Mouse (Mus musculus) midbrain, embryonic 10.5 days (tissue): ENCODE results near the gene Bdnf. TPM values are rescaled to one million over a fixed set of nuclear protein-coding genes. Genes with fewer than 3 reads are reported as not detected.
A peak's percentile ranks its signal among the peaks of the same experiment; 100 is the strongest.

ENCODE experiments used
- DNase-seq: peaks from one replicate; pipeline ENCODE4 v3.0.0-alpha.2; 2017; ENCODE audit warnings: low spot score
- H3K27ac ChIP-seq: fragments of 300-500 bp; sonication (generic); replicated peaks from 2 replicates; pipeline ENCODE4 v1.5.1; 2016; ENCODE audit warnings: mild to moderate bottlenecking
- H3K27me3 ChIP-seq: fragments of 300-500 bp; sonication (generic); 2 replicates; pipeline ENCODE4 v1.6.1; 2016; ENCODE audit warnings: low read depth, mild to moderate bottlenecking; ENCODE audit not compliant: poor library complexity, severe bottlenecking
- H3K36me3 ChIP-seq: fragments of 300-500 bp; sonication (generic); 2 replicates; pipeline ENCODE4 v1.6.1; 2016; ENCODE audit warnings: mild to moderate bottlenecking, moderate library complexity
- H3K4me1 ChIP-seq: fragments of 300-500 bp; sonication (generic); 2 replicates; pipeline ENCODE4 v1.6.1; 2016
- H3K4me3 ChIP-seq: fragments of 300-500 bp; sonication (generic); 2 replicates; pipeline ENCODE4 v1.5.1; 2016; ENCODE audit warnings: mild to moderate bottlenecking, moderate library complexity
- H3K9me3 ChIP-seq: fragments of 300-500 bp; sonication (generic); replicated peaks from 2 replicates; pipeline ENCODE4 v1.6.1; 2016; ENCODE audit warnings: mild to moderate bottlenecking
- WGBS: fragments of 180-500 bp; shearing (Covaris S2); methylation state at CpG from one replicate; pipeline ENCODE4 v1.1.7; 2016; 5-methylcytosine and 5-hydroxymethylcytosine counted together
- polyA plus RNA-seq: library from polyadenylated mRNA; unstranded; fragments of >200 nt; fragmentation: Nextera tagmentation; extraction: Ambion mirVana; gene quantifications from 2 replicates; pipeline ENCODE4 v1.2.1, GENCODE M21; 2016

Bdnf gene
- polyA plus RNA-seq, 1 experiment from 2014 or later, result 1.6 TPM

DNA sequence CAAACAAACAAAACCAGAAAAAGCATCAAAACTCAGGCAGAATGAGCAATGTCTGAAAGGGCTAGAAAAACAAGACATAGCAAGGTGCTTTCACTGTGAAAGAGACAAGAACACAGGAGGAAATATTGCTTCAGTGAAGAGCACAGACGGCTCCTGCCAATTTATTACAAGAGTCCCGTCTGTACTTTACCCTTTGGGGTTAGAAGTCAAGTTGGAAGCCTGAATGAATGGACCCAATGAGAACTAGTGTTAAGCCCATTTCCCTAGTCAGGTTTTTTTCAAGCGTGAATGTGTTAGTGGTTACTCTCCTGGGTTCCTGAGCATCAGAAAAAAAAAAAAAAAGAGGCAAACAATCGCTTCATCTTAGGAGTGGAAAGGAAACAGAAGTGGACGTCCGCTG is 51.3 kb downstream of the Bdnf start:
- H3K9me3 ChIP-seq, result no peaks in the 10 kb centered on the region
- H3K4me3 ChIP-seq, result no peak overlapping the region
- no peak for DNase-seq
- WGBS, result 69% methylated on average over 6 of the region's 6 CpGs
- H3K27ac ChIP-seq, result no peak overlapping the region
- H3K27me3 ChIP-seq, result no peaks in the 10 kb centered on the region
- H3K36me3 ChIP-seq, result peaks cover 6% of the 10 kb centered on the region
- no peaks in the 10 kb centered on the region for H3K4me1 ChIP-seq

DNA sequence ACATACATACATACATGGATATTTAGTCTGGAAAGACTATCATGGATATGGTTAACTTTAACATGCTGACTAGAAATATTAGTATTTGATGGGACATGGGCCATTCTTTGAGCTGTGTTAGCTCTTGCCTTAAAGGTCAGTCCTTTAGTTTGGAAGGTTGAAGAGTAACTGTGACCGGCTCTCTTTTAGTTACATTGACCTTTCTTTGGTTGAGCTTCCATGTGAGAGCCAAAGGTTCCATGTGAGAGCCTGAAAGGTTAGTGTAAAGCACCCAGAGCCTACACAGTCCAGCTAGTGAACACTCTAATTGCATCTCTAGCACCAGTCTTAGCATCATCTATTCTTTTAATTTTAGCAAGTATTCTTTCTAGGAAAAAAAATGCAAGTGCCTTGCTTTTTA is 54.7 kb downstream of the Bdnf start:
- WGBS, result 100% methylated on average over 1 of the region's 1 CpGs

DNA sequence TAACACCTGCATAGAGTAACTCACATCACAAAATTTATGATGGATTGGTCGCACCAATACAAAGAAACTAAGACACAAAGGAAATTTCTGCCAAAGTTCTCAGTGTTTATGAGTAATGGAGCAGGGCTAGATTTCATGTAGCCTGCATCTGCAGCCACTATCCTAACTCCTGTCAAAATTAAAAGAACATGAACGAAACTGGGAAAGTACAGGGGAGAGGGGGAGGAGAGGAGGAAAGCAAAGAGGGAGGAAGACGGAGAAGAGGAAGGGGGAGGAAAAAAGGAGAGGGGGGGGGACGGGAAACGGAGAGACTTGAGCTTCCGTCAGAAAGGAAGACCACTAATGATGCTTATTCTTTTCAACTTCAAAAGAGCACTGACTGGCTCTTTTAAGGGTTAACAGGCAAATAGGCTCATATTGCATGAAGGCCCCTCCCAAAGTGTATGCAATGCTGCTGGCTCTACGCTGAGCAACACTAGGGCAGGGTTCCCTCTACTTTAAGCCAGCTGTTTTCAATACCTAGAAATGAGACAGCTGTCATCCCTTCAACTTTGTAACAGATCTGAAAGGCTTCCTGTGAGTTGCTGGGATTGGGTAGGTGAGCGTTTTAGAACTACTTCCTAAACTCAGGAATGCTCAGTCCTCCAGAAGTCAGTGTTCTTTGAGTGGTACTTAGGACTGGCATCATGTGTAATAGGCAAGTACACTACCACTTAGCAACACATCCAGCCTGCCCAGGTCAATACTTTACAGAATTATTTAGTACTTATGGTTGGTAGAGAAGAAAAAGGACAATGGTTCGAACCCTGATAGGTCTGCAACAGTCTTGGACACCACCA is 58.9 kb downstream of the Bdnf start:
- DNase-seq, result no peak

More for the DNA sequence above, 54.7 kb downstream of the Bdnf start:
- H3K36me3 ChIP-seq, result no peaks in the 10 kb centered on the region
- H3K27me3 ChIP-seq, result no peaks in the 10 kb centered on the region
- H3K4me3 ChIP-seq, result no peak overlapping the region
- H3K4me1 ChIP-seq, result no peaks in the 10 kb centered on the region
- H3K27ac ChIP-seq, result no peak overlapping the region
- no peak for DNase-seq
- H3K9me3 ChIP-seq, result no peaks in the 10 kb centered on the region

DNA sequence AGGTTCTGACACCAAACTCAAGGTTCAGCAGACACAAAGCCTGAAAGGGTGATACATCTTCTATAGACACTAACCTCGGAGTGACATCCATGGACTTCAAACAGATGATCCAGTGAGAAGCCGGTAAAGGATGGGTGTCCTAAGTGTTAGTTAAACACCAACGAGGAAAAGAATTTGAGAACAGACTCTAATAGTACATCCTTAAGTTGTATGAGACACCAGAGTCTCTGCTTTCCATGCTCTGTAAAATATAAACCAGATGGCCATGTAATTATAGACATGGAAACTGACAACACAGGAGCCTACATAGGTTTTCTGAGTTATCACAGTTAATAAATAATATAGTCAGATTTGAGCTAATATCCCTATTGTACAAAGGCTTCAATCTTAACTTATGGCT is 59.7 kb downstream of the Bdnf start:
- H3K27ac ChIP-seq, result no peak overlapping the region
- DNase-seq, result no peak
- no peaks in the 10 kb centered on the region for H3K36me3 ChIP-seq
- no peaks in the 10 kb centered on the region for H3K27me3 ChIP-seq
- no peaks in the 10 kb centered on the region for H3K4me1 ChIP-seq
- no peak overlapping the region for H3K4me3 ChIP-seq
- no peaks in the 10 kb centered on the region for H3K9me3 ChIP-seq
- WGBS, result 92% methylated on average over 3 of the region's 3 CpGs

More for the DNA sequence above, 58.9 kb downstream of the Bdnf start:
- no peaks in the 10 kb centered on the region for H3K27me3 ChIP-seq
- no peak overlapping the region for H3K4me3 ChIP-seq
- no peak overlapping the region for H3K27ac ChIP-seq
- WGBS, result 72% methylated on average over 9 of the region's 9 CpGs
- H3K36me3 ChIP-seq, result no peaks in the 10 kb centered on the region
- no peaks in the 10 kb centered on the region for H3K9me3 ChIP-seq
- no peaks in the 10 kb centered on the region for H3K4me1 ChIP-seq

DNA sequence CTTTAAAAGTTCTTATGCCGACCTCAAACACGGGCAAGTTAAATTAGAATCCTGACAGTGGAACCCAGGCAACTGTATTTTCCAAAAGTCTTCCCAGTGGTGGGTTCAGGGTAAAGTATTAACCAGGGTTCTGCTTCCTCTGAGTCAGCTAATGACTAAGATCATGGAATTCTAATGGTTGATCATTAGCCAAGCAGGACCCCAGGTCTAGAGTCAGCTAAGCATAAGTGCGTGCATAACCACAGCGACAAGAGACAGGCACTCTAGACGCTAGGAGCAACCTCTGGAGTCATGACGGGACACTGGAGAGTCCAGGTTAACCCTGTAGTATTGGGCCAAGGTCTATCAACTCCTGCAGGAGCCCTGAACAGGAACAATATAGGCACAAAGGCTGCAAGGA is 60.2 kb downstream of the Bdnf start:
- Histone ChIP-seq H3K9me3 (no peaks in the 10 kb centered on the region), H3K36me3 (no peaks in the 10 kb centered on the region), H3K4me1 (no peaks in the 10 kb centered on the region), H3K4me3 (no peak overlapping the region), H3K27ac (no peak overlapping the region), H3K27me3 (no peaks in the 10 kb centered on the region)
- WGBS, result 94% methylated on average over 6 of the region's 6 CpGs
- no peak for DNase-seq

DNA sequence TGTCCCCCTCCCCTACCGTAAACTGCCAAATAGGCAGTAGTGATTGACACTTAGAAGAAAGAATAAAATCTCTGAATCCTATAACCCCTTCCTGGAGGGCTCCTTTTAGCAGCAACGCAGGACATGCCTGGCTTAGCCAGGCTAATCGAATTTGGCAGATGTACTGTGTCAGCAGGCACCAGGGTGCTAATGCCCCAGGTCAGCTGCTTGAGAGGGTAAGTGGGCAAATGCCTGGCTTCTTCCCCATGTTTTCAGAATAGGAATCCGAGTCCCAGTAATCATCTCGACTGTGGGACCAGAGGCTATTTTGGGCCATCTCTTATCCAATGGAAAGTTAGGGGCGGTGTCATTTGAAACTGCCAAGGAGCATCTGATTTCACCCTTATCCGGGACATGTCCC is 60.8 kb downstream of the Bdnf start:
- Histone ChIP-seq H3K27me3 (no peaks in the 10 kb centered on the region), H3K9me3 (no peaks in the 10 kb centered on the region), H3K4me3 (no peak overlapping the region), H3K27ac (no peak overlapping the region), H3K36me3 (no peaks in the 10 kb centered on the region), H3K4me1 (no peaks in the 10 kb centered on the region)
- WGBS, result 71% methylated on average over 7 of the region's 7 CpGs
- DNase-seq, result no peak

DNA sequence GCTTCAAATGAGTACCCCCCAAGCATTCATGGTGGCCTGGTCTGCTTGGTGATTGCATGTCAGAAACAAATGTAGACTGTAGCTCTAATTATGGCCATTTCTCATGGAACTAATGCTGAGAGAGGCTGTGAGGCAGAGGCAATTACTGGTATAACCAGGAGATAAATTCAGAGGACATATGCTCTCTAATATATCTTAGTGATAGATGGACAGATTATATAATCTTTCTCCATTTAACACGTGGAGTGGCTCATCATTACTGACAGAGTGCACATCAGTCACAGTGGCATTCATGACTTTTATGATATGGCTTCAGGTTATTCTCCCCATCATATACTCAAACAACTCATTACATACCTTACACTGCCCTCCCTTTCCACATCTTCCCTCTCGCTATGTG is 61.8 kb downstream of the Bdnf start:
- no peak overlapping the region for H3K4me3 ChIP-seq
- H3K9me3 ChIP-seq, result no peaks in the 10 kb centered on the region
- no peaks in the 10 kb centered on the region for H3K27me3 ChIP-seq
- H3K36me3 ChIP-seq, result no peaks in the 10 kb centered on the region
- no peak overlapping the region for H3K27ac ChIP-seq
- H3K4me1 ChIP-seq, result no peaks in the 10 kb centered on the region
- 84% methylated on average over 2 of the region's 2 CpGs for WGBS
- DNase-seq, result no peak

DNA sequence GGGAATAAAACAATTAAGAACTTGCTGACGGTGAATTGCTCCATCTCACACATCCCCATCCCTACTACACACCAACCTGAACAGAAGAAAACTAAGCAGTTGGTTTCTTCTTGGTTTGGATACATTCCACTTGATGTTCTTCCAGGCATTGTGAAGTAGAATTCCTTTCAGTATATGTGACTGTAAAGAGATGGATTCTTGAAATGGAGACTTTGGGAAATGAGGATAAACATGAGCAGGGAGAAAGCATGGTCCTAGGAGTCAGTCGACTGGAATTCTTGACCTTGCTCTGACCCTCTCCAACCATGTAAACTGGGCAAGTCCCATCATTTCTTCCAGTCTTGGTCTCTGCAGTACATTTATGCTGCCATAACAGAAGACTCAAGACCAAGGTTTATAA is 63.8 kb downstream of the Bdnf start:
- WGBS, result 79% methylated on average over 2 of the region's 2 CpGs

DNA sequence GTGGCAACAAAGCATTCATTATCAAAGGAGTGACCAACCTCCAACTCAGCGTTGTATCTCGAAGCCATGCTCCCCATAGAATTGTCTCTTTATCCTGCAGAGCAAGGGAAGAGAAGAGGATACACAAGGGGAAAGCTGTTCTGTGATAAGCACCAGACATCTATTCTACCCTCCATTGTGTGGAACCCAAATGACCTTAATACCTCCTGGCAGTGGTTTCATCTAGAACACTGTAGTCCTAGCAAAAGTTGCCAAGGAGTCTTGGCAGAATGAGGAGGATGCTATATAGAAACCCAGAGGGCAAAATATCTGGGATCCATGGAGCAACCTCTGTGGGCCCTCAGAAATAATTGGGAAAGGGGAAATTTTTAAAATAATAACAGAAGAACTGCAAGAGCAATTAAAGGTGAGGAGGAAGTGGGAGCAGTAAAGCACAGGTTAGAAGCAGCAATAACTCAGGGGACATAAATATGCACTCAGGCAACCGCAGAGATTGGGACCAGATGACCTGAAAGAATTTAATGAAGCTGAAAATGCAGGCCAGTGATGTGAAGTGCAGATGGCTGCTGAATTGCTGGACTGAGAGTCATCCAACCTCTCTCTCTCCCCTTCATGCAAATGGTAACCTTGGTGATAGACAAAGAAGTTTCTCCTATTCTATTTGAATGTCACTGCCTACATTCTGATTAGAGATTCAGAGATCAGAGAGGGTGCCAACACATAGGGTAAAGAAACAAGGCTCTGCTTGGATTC is 68.9 kb downstream of the Bdnf start:
- Histone ChIP-seq H3K27me3 (no peaks in the 10 kb centered on the region), H3K4me1 (peaks cover 16% of the 10 kb centered on the region), H3K27ac (0 out of 2 replicates have a peak overlapping the region, but pooled peaks have one; percentile 6), H3K4me3 (no peak overlapping the region), H3K9me3 (no peaks in the 10 kb centered on the region), H3K36me3 (no peaks in the 10 kb centered on the region)
- 63% methylated on average over 3 of the region's 3 CpGs for WGBS
- no peak for DNase-seq

More for the DNA sequence above, 63.8 kb downstream of the Bdnf start:
- no peak for DNase-seq
- Histone ChIP-seq H3K9me3 (no peaks in the 10 kb centered on the region), H3K36me3 (no peaks in the 10 kb centered on the region), H3K4me1 (peaks cover 5% of the 10 kb centered on the region), H3K27me3 (no peaks in the 10 kb centered on the region), H3K4me3 (no peak overlapping the region), H3K27ac (no peak overlapping the region)

DNA sequence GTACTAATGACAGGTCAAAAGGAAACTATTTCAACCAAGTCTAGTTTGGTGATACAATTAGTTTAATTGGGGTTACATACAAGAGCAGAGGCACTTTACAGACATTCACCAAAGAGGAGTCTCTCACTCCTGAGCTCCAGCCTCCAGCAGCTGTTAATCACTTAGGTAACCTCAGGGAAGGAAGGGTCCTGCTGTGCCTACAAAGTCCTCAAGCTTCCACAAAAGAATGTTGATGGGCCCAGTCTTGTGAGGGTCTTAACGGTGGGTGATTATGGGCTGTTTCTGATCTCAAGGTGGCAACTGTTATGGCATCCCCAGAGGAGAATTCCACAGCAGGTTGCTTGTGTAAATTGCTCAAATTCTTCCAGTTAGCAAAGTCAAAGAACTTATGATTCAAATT is 71.7 kb downstream of the Bdnf start:
- no peaks in the 10 kb centered on the region for H3K36me3 ChIP-seq
- 23% methylated on average over 1 of the region's 1 CpGs for WGBS
- no peak for DNase-seq
- H3K27ac ChIP-seq, result no peak overlapping the region
- no peaks in the 10 kb centered on the region for H3K9me3 ChIP-seq
- peaks cover 16% of the 10 kb centered on the region for H3K4me1 ChIP-seq
- no peak overlapping the region for H3K4me3 ChIP-seq
- H3K27me3 ChIP-seq, result no peaks in the 10 kb centered on the region

DNA sequence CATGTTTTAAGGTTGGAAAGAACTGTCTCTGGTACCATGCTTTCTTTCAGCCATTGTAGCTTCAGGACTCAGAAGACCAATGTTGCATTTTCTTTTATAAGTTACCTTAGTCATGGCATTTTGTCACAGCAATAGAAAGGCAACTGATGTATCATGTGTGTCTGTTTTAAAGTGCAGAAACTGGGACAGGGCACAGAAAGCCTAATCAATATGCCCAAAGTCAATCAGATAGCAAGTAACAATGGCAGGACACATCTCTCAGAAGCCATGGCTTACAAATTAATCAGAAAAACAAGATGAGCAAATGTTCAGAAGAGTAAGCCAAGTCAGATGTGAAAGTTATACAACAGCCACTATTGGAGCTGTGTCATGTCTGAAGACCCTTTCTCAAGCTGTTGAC is 73.9 kb downstream of the Bdnf start:
- Histone ChIP-seq H3K27me3 (no peaks in the 10 kb centered on the region), H3K36me3 (no peaks in the 10 kb centered on the region)
- no peak for DNase-seq

DNA sequence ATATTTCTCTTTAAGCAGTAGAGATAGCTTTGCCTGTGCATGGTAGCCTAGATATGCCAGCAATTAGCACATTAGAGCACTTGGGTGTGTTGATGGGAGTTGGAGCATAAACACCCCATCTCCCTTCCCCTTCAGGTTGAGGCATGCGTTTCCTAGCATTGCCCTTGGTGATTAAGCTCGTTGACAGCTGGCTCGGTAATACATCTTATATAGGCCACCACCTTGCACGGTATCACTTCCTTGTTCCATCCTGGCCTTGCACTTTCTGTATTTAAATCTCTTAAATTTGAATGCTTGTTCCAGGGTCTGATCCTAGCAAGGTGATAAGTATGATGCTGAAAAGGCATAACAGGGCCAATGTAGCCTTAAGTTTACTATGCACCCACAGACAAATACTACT is 74.3 kb downstream of the Bdnf start:
- Histone ChIP-seq H3K4me3 (no peak overlapping the region), H3K27me3 (no peaks in the 10 kb centered on the region), H3K36me3 (no peaks in the 10 kb centered on the region), H3K27ac (no peak overlapping the region), H3K9me3 (no peaks in the 10 kb centered on the region), H3K4me1 (peaks cover 10% of the 10 kb centered on the region)
- WGBS, result 91% methylated on average over 4 of the region's 4 CpGs
- DNase-seq, result no peak

More for the DNA sequence above, 73.9 kb downstream of the Bdnf start:
- Histone ChIP-seq H3K9me3 (no peaks in the 10 kb centered on the region), H3K4me3 (no peak overlapping the region), H3K27ac (no peak overlapping the region), H3K4me1 (peaks cover 14% of the 10 kb centered on the region)

DNA sequence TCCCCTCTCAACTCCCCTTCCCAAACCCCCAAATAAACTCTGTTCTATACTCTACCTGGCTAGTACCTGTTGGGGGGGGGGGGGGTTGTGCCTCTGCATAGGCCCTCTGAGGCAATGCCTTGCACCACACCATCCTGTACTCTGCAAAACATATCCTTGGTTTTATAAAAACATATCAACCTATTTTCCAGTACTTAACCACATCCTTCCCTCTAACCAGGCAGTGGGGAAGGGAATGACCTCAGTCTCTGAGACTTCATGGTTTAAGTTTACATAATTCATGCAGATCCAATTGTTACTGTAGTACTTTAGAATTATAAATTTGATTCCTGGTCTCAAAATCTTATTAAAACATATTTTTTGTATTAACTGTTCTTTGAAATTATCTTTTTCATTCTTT is 75.5 kb downstream of the Bdnf start:
- Histone ChIP-seq H3K27me3 (no peaks in the 10 kb centered on the region), H3K36me3 (no peaks in the 10 kb centered on the region), H3K9me3 (no peaks in the 10 kb centered on the region), H3K27ac (no peak overlapping the region), H3K4me3 (no peak overlapping the region), H3K4me1 (peaks cover 3% of the 10 kb centered on the region; the same call in 1 of the 2 replicates)
- DNase-seq, result no peak
